Mouse (Mus musculus) megakaryocyte, adult 5-6 weeks (primary cell): ENCODE data around the gene Atp2a1. TPM values are rescaled to one million over a fixed set of nuclear protein-coding genes. Genes with fewer than 3 reads are reported as not detected.
"Not testable (repeated sequence)": the region's sequence is repeated elsewhere in the genome, so short reads cannot be mapped to it uniquely, and the experiment has no call there.

Experiments used
- ATAC-seq: 2 replicates; pipeline ENCODE4 v1.8.0; 2016; ENCODE audit warnings: mild to moderate bottlenecking, inconsistent platforms; ENCODE audit not compliant: poor library complexity, severe bottlenecking
- total RNA-seq, 2 experiments: library from RNA; stranded (forward) in 1 of 2; stranded (reverse) in 1 of 2; fragments of 153-499, 151-499 nt in 1 of 2; fragments of 221-1000, 200-1000 nt in 1 of 2; gene quantifications; 2 replicates each; pipeline versions ENCODE4 v1.2.3 to v1.2.4; 2015 to 2017

Atp2a1 gene
- total RNA-seq (2015), result 0.07 and 0.52 TPM in 2 replicates
- total RNA-seq (2017), result not detected in 2 replicates

DNA sequence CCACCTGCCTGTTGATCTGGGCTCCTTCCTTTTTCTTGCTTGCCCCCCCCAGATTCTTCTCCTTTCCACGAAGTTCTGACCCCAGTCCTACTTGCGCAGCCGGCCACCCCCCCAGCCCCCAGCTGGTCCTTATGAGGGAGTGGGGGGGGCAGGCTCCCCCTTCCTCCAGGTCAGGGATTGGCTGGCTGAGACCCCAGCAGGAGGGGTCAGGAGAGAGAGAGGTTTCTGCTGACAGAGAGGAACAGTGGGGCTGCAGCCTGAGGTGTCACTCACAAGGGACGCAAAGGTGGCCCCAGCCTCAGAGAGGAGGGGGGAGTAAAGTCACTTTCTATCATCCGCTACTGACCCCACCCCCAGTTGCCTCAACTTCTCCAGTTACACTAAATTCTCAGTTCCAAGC is at the start of gene Atp2a1:
Atp2a1 (minus strand) TSS at position 105 of the 400 bp plus-strand sequence.
- no peak for ATAC-seq

DNA sequence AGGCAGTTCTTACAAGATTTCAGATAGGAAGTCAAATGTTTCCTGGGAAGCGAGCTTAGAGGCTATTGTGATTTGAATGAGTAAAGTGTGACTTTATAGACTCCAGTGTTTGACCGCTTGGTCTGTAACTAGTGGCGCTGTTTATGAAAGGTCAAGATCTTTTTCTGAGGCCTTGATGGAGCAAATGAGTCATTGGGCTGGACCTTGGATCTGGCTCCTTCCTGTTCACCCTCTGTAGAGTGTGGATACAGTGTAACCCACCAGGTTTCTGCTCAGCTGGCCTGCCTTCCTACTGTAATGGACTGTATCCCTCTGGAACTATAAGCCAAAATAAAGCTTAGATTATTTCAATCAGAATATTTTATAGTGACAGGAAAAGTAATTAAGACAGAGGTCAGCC is 48.4 kb upstream of the Atp2a1 start:
- ATAC-seq, result no peak

DNA sequence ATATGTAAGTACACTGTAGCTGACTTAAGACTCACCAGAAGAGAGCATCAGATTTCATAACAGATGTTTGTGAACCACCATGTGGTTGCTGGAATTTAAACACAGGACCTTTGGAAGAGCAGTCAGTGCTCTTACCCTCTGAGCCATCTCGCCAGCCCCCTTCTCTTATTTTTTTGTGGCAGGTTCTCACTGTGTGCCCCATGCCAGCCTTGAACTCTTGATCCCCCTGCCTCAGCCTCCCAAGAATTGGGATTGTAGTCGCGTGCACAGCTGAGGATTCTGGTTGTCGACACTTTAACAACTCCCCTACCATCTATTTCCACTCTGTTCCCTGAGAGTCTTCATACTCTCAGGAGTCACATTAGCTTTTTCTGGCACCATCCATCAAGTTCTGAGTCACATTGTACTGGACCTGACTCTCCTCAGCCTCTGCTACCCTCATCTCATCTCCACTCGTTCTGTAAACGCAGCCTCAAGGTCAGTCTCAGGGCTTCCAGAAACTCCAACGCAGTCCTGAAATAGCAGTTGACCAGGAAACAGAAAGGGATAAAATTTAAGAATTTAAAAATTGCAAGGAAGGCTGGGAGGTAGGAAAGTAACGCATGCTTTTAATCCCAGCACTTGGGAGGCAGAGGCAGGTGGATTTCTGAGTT is 44.3 kb upstream of the Atp2a1 start:
- ATAC-seq, result no peak

DNA sequence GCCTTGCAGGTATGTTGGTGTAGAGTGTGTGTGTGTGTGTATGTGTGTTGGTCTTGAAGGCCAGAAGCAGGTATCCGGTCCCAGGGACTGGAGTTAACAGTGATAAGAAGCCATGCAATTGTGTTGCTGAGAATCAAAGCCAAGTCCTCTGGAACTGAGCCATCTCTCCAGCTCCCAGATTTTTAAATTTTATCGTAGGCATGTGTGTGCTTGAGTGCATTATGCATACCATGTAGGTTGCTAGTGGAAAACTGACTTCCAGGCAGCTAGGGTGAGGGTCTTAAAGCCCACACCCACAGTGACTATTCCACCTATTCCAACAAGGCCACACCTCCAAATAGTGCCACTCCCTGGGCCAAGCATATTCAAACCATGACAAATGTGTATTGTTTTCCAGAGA is 42.0 kb upstream of the Atp2a1 start:
- ATAC-seq, result no peak

DNA sequence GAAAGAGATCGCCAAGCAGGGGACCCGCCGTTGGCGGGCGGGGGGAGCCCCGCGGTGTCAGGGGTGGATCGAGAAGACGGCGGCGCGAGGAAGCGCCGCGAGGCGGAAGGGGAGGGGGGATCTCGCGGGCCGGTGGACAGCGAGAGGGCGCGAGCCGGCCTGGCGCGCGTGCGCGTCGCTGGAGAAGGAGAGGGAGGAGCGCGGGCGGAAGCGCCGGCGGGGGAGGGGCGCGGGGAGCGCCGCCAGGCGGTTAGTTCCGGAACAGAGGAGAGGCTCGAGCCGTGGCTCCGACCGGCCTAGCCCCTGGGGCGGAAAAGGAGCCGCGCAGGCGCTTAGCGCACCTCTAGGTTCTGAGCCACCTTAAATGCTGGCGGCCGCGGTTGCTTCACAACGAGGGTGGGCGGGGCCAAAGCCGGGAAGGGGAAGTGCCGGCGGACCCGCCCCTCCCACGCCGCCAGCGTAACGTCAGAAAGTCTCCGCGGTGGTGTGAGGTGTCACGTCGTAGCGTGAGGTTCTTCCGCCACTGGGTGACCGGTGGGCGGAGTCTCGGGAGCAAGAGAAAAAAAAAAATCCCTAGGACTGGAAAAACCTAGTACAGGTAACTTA is 40.5 kb upstream of the Atp2a1 start, which contains the start of gene Atxn2l:
Atxn2l (minus strand) TSS at position 165 of the 606 bp plus-strand sequence.
- ATAC-seq, result peak; percentile 87

DNA sequence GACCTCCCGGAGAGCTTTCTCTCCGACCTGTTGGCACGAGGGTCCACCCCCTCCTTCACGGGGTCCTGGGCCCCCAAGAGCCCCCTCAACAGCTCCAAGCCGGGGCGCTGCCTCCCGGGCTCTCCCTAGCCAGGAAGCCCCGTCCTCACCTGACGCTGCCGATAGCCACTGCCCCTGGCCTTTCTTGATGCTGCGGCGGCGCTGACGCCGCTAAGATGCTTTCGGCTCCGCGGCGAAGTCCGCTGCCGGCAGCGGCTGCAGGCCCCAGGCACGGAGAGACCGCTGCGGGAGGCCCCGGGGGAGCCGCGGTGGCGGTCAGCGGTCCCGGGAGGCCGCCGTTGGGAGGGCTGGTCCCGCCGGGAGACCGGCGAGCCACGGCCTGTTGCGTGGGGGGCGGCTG is 39.8 kb upstream of the Atp2a1 start:
- ATAC-seq, result 0 out of 2 replicates have a peak, but pooled peaks have one; percentile 1

DNA sequence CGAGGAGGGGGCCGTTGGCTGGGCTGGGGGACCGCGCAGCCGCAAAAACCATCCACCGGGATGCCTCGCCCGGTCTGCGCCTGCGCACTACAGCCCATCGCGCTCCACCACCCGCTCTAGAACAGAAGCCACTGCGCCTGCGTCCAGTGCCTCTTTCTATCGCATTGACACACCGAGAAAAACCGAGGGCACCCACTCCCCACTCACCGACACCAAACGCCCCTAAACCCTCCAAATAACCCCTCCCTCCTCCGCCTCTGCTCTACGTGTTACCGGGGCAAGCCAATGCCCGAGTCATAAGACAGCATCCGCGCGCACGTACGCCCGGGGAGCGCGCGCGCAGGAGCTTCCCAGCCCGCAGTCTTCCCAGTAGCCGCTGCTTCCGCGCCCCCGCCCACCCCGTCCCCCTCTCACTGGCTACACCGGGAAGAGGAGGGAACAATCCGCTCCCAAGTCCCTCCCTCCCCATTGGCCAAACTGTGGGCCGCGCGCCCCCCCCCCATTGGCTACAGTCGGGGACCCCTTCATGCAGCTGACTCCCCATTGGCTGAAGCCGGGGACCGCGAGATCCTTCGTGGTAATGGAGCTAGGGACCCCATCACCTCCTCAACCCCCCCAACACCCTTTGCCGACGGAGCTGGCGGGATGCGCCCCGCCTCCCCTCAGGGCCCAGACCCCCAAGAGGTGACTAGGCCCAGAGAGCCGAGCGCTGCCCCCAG is 39.3 kb upstream of the Atp2a1 start:
- ATAC-seq, result peak; percentile 49

DNA sequence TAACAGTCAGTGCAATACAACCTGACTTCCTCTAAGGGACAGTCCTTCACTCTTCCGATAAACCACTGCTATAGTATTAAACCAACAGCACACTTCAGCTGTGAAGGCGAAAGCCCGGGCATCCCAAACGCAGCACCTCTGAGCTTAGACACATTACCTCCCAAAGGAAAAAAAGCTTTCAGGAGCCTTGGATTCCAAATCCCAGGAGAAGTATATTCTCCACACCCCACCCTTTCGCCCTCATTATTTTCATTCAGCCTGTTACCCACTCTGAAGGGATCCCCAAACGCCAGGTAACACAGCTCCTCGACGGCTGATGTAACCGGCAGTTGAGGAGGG is 38.7 kb upstream of the Atp2a1 start:
- ATAC-seq, result no peak

DNA sequence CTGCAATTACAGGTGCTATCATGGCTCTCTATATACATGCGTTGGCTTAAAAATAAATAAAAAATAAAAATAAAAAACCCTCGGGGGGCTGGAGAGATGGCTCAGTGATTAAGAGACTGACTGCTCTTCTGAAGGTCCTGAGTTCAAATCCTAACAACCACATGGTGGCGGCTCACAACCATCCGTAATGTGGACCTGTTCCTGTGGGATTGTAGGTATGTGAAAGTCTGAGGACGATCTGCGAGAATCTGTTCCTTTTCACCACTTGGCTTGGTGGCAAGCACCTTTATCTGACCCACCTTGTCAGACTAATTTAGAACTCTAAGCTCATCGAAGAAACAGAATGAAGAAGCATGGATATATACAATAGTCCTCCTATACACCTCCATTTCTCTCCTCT is 36.5 kb upstream of the Atp2a1 start:
- ATAC-seq, result no peak

DNA sequence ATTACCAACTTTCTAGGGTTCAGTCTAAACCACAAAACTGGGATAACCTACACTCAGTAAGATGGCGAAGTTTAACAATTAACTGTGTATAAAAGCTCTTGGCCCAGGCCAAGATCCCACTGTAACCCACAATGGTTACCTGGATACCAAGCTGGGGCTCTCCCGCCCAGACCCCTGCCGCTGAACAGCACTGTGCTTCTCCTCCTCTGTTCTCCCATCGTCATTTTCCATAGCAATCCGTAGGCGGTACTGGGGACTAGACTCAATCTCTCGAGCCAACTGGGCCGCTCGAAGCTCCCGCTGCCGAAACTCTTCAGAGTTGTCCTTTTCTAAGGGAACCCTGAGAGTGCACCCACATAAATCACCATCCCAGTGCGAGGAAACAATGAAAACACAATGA is 35.1 kb upstream of the Atp2a1 start:
- no peak for ATAC-seq

DNA sequence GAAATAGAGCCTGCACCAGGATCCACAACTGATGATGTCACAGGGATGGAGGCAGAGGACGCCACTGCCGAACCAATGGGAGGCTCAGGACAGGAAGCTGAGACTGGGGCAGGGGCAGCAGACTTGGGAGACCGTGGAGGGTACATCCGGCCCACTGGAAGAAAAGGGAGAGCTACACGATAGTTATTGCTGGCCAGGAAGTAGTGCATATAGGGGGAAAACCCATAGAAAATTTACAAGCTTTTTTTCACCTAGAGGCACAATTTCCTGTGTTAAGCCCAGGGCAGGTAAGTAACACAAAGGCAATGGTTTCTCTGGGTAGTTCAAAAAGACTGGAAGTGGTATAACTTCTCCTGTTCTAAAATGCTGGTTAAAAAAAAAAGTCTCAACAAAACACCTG is 33.6 kb upstream of the Atp2a1 start:
- no peak for ATAC-seq

DNA sequence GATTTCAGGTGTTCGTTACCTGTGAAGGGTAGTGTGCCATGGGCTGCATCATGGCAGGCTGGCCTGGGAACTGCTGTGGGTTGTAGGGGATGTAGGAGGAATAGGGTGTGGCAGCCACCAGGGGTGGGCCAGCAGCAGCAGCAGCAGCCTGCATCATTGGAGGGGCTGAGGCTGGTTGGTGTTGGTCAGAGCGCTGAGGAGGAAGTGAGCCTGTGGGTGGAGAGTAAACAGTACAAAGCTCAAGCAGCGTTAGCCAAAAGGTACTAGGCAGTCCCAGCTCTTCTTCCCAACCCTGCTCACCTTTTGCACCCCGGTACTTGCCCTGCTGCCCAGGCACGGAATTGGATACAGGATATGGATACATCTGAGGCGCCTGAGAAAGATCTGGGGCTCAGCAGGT is 31.2 kb upstream of the Atp2a1 start:
- ATAC-seq, result no peak

DNA sequence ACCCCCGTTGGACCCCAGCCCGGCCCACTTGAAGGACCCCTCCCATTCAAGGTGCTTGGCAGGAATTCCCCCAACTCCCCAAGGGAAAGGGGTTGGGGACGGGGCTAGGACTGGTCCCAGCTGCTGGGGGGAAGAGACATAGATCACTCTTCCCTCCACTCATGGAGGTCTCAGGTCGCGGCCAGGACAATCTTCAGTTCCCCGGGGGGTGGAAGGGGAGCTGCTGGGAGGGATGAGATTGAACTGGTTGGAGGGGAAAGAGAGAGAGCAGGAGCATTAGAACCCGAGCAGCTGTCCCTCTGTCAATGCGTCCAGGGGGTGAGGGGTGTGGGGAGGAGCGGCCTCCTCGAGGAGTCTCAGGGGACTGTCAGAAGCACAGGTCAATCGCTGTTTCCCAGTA is 29.1 kb upstream of the Atp2a1 start:
- no peak for ATAC-seq

DNA sequence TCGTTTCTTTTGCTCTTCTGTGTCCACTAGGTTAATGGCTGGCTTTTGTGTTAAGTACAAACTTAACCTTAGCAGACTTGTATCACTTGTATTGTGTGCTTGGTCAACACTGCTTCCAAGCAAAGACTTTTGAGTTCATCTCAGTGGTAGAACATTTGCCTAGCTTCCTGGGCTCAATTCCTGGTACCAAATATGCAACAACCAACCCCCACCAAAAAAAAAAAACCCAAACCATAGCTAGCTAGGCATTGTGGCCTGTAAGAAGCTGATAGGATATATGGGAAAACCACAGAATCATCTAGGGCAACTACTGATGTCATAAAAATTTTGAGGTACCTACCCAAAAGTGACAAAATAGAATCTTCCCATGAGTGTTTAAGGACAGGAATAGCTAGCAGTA is 28.1 kb upstream of the Atp2a1 start:
- no peak for ATAC-seq

DNA sequence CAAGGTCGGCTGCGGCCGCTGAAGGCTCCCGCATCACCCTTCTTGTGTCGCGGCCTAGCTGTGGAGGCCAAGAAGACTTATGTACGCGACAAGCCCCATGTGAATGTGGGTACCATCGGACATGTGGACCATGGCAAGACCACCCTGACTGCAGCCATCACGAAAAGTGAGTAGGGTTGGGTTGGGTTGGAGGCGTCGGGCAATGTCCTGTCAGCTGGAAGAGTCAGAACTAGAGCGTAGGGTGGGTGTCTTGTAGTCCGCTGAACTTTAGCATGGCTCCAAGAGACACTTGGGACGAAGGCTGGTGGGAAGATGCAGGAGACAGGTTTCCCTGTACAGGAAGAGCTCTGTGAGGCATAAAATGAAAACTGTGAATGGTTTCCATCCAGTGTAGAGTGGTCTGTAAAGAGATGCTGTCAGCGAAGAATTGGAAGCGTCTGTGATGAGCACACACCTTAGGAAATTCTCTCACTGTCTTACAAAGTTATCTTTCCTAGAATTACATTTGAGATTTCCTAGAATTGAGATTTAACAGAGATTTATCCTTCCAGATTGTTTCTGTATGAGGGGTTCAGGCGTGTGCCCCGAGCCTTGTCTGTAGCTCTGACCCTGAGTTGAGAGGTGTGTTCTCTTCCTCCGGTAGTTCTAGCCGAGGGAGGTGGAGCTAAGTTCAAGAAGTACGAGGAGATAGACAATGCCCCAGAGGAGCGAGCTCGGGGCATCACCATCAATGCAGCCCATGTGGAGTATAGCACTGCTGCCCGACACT is 24.9 kb upstream of the Atp2a1 start:
- ATAC-seq, result not testable (repeated sequence)

DNA sequence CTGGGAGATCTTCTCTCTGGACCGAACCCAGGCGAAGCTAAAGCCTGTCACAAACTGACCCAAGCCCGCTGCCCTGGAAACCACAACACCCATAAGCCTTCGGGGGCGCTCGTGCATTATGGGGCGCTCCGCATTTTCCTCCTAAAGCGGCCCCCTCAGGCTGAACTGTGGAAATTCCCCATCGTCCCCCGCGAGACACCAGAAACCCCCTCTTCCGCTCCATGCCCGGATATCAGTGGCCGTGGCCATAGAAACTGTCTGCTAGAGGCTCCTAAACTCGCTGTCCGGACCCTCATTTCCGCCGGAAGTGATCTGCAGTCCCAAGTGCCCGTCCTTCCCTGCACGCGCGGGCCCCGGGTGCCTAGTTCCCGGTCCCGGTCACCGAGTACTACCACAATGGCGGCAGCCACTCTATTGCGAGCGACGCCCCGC is 24.2 kb upstream of the Atp2a1 start, which contains the start of gene Tufm:
Tufm (plus strand) TSS at position 310 of the 432 bp plus-strand sequence.
- peak; percentile 79 for ATAC-seq

DNA sequence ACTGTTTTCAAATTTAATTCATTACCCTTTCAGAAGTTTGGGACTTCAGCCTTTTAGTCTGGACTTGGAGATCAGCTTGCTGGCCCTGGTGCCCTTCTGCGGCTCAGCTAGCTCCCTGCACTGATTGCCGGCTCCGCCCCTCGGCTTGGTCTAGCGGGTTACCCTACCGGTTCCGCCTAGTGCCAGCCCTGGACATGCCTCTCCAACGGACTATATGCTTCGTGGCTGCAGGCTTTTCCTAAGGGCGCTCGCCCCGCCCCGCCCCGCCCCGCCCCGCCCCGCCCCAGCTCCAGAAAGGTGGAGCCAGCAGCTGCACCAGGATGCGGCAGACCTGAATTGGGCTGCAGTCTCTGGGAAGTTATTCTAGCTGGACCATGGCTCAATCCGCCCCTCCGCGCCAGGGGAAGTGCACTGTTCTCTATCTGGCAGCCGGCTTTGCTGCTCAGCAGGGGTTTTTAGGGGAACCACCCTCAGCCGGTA is 19.5 kb upstream of the Atp2a1 start:
- ATAC-seq, result peak; percentile 84

DNA sequence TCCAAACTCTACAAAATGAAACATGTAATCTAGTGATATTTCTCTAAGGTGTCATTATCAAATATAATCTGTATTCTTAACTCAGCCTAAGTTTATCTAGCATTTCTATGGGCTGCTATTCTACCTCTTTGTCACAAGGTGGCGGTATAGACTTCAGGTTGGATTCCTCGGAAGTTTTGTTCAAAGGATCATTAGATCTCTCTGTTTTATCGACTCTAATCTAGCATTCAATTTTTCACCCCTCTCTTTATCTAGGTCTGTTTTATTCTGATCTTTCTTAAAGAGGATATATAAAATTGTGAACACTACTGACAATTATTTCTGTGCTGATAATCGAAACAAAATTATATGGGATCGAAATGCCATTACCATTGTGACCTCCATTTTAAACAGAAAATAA is 18.8 kb upstream of the Atp2a1 start:
- ATAC-seq, result peak; percentile 56; the same call in 1 of the 2 replicates

DNA sequence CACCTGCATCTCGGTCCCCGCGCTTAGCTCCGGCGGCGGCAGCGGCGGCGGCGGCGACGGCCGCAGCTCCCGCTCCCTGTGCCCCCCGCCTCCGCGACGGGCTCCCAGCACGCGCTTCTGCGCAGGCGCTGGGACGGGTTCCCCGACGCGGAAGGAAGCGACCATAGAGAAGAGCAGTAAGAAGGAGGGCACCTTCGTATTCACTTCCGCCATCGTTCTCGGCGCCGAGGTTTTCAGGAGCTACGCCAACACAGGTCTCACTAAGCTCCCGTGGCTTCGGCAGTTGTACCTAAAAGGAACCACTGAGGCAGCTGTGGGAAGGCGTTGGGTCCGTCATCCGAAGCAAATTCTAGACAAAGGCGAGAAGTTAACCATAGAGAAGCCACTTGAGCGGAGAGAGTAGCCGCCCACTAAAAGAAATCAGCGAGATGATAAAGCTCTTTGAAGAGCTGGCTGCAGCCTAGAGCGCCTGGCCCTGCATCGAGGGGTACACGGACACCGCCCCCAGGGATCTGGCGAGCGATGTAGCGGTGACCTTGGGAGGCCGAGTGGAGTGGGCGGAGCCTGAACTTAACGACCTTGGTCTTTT is 12.2 kb upstream of the Atp2a1 start, which contains the start of gene Sh2b1:
Sh2b1 (minus strand) TSS at position 432 of the 589 bp plus-strand sequence.
- ATAC-seq, result peak; percentile 70

DNA sequence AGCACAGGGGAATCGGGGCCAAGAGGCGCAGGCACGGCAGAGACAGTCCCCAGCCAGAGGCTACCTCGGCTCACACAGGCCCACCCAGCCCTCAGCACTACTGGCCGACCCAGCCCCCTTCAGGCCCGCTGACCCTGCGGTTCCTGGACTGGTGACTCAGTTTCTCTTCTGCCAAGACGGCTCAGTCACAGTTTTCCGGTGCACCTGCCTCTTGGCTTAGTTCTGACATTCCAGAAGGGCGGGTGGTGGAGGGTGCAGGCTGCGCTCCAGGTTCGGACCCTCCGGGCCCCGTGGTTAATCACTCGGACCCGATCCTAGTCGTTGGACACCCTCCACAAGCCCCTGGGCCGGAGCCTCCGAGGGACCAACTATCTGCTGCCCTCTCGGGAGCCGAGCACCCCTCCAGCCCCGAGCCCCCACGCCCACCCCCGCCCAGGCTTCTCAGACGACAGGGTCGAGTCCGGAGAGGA is 11.6 kb upstream of the Atp2a1 start:
- no peak for ATAC-seq
